Mouse (Mus musculus) stomach, embryonic 15.5 days (tissue): ENCODE data around the gene Als2cr12. TPM values are rescaled to one million over a fixed set of nuclear protein-coding genes. Genes with fewer than 3 reads are reported as not detected.
"Not testable (repeated sequence)": the region's sequence is repeated elsewhere in the genome, so short reads cannot be mapped to it uniquely, and the experiment has no call there.

Experiments
- ATAC-seq: fragments of 200-750 bp; cut with Nextera tagmentation; 2 replicates; pipeline ENCODE4 v1.8.0; 2017; ENCODE audit warnings: low read depth, moderate number of reproducible peaks, moderate TSS enrichment; ENCODE audit not compliant: insufficient read depth, low FRiP score
- H3K27ac ChIP-seq: fragments of 300-500 bp; sonication (generic); 2 replicates; pipeline ENCODE4 v1.5.1; 2015; ENCODE audit warnings: mild to moderate bottlenecking, inconsistent platforms
- H3K27me3 ChIP-seq: fragments of 300-500 bp; sonication (generic); replicated peaks from 2 replicates; pipeline ENCODE4 v1.6.1; 2015; ENCODE audit warnings: inconsistent platforms
- H3K36me3 ChIP-seq: fragments of 300-500 bp; sonication (generic); 2 replicates; pipeline ENCODE4 v1.6.1; 2015; ENCODE audit warnings: inconsistent platforms
- H3K4me1 ChIP-seq: fragments of 300-500 bp; sonication (generic); 2 replicates; pipeline ENCODE4 v1.6.1; 2015; ENCODE audit warnings: inconsistent platforms
- H3K4me2 ChIP-seq: fragments of 300-500 bp; sonication (generic); 2 replicates; pipeline ENCODE4 v1.6.1; 2015; ENCODE audit warnings: mild to moderate bottlenecking, inconsistent platforms
- H3K4me3 ChIP-seq: fragments of 300-500 bp; sonication (generic); replicated peaks from 2 replicates; pipeline ENCODE4 v1.5.1; 2015; ENCODE audit warnings: inconsistent platforms
- H3K9ac ChIP-seq: fragments of 300-500 bp; sonication (generic); 2 replicates; pipeline ENCODE4 v1.6.1; 2015; ENCODE audit warnings: inconsistent platforms
- H3K9me3 ChIP-seq: fragments of 300-500 bp; sonication (generic); 2 replicates; pipeline ENCODE4 v1.6.1; 2016; ENCODE audit warnings: inconsistent platforms
- WGBS: fragments of 180-500 bp; shearing (Covaris S2); methylation state at CpG from one replicate; pipeline ENCODE4 v1.1.7; 2015; 5-methylcytosine and 5-hydroxymethylcytosine counted together
- polyA plus RNA-seq: library from polyadenylated mRNA; unstranded; fragments of >200 nt; fragmentation: Nextera tagmentation; extraction: Ambion mirVana; gene quantifications from 2 replicates; pipeline ENCODE4 v1.2.1, GENCODE M21; 2015

Gene Als2cr12
- polyA plus RNA-seq, 1 experiment from 2014 or later = 0.18 TPM

- H3K36me3 ChIP-seq, H3K27ac ChIP-seq, ATAC-seq: not testable (repeated sequence)
Observed at GRCm38 (mm10) chr1:58700580-58701162, 4.9 kb upstream of the Als2cr12 start.

GRCm38 (mm10) chr1:58699988-58700387 is 4.2 kb upstream of the Als2cr12 start:
- H3K27ac ChIP-seq = no peak overlapping the region
- no peaks in the 10 kb centered on the region for H3K4me1 ChIP-seq
- 55% methylated on average over 3 of the region's 3 CpGs for WGBS
- H3K27me3 ChIP-seq = no peaks in the 10 kb centered on the region
- H3K4me2 ChIP-seq = no peak overlapping the region
- H3K9ac ChIP-seq = no peak overlapping the region
- no peak overlapping the region for H3K4me3 ChIP-seq
- no peaks in the 10 kb centered on the region for H3K9me3 ChIP-seq
- H3K36me3 ChIP-seq = no peaks in the 10 kb centered on the region
- ATAC-seq = no peak

More at GRCm38 (mm10) chr1:58700580-58701162, 4.9 kb upstream of the Als2cr12 start:
- H3K4me3 ChIP-seq, H3K4me1 ChIP-seq, H3K9me3 ChIP-seq, H3K4me2 ChIP-seq, H3K27me3 ChIP-seq, H3K9ac ChIP-seq: not testable (repeated sequence)
- 77% methylated on average over 5 of the region's 5 CpGs for WGBS

- no peaks in the 10 kb centered on the region for H3K9me3 ChIP-seq
- H3K9ac ChIP-seq = no peak overlapping the region
- H3K4me3 ChIP-seq = no peak overlapping the region
- ATAC-seq = no peak
- H3K4me2 ChIP-seq = no peak overlapping the region
- WGBS = 82% methylated on average over 4 of the region's 4 CpGs
- no peaks in the 10 kb centered on the region for H3K36me3 ChIP-seq
- no peaks in the 10 kb centered on the region for H3K27me3 ChIP-seq
- no peak overlapping the region for H3K27ac ChIP-seq
- H3K4me1 ChIP-seq = no peaks in the 10 kb centered on the region
Observed at GRCm38 (mm10) chr1:58698781-58699180, 3.0 kb upstream of the Als2cr12 start.

GRCm38 (mm10) chr1:58697607-58698006 is 1.8 kb upstream of the Als2cr12 start:
- not testable (repeated sequence) for H3K4me1 ChIP-seq, ATAC-seq, H3K4me2 ChIP-seq, H3K4me3 ChIP-seq, H3K27me3 ChIP-seq, H3K36me3 ChIP-seq, H3K9me3 ChIP-seq, H3K9ac ChIP-seq, H3K27ac ChIP-seq
- 60% methylated on average over 1 of the region's 1 CpGs for WGBS

GRCm38 (mm10) chr1:58693696-58694095 is 2.1 kb downstream of the Als2cr12 start:
- Histone ChIP-seq H3K36me3 (no peaks in the 10 kb centered on the region), H3K4me3 (no peak overlapping the region), H3K27me3 (no peaks in the 10 kb centered on the region), H3K4me2 (no peak overlapping the region), H3K9ac (no peak overlapping the region), H3K9me3 (no peaks in the 10 kb centered on the region), H3K27ac (no peak overlapping the region), H3K4me1 (no peaks in the 10 kb centered on the region)
- no peak for ATAC-seq
- 70% methylated on average over 1 of the region's 1 CpGs for WGBS

GRCm38 (mm10) chr1:58691718-58692117 is 4.1 kb downstream of the Als2cr12 start:
- not testable (repeated sequence) for H3K4me1 ChIP-seq, H3K36me3 ChIP-seq, H3K27ac ChIP-seq, ATAC-seq, H3K9me3 ChIP-seq, H3K4me2 ChIP-seq, H3K4me3 ChIP-seq, H3K9ac ChIP-seq, H3K27me3 ChIP-seq
- 40% methylated on average over 1 of the region's 1 CpGs for WGBS

GRCm38 (mm10) chr1:58690834-58691488 is 4.8 kb downstream of the Als2cr12 start:
- not testable (repeated sequence) for H3K4me2 ChIP-seq, H3K4me1 ChIP-seq, H3K9ac ChIP-seq, H3K27me3 ChIP-seq, H3K9me3 ChIP-seq, ATAC-seq, H3K4me3 ChIP-seq, H3K36me3 ChIP-seq, H3K27ac ChIP-seq
- 73% methylated on average over 2 of the region's 3 CpGs for WGBS

GRCm38 (mm10) chr1:58690006-58690744 is 5.6 kb downstream of the Als2cr12 start:
- H3K4me3 ChIP-seq = no peak overlapping the region
- no peak overlapping the region for H3K4me2 ChIP-seq
- ATAC-seq = no peak
- 56% methylated on average over 6 of the region's 6 CpGs for WGBS
- H3K27me3 ChIP-seq = no peaks in the 10 kb centered on the region
- no peaks in the 10 kb centered on the region for H3K36me3 ChIP-seq
- H3K4me1 ChIP-seq = no peaks in the 10 kb centered on the region
- no peak overlapping the region for H3K9ac ChIP-seq
- no peaks in the 10 kb centered on the region for H3K9me3 ChIP-seq
- H3K27ac ChIP-seq = no peak overlapping the region

- Histone ChIP-seq H3K27ac (no peak overlapping the region), H3K9me3 (no peaks in the 10 kb centered on the region), H3K4me1 (no peaks in the 10 kb centered on the region), H3K36me3 (no peaks in the 10 kb centered on the region), H3K4me3 (no peak overlapping the region), H3K27me3 (no peaks in the 10 kb centered on the region), H3K4me2 (no peak overlapping the region), H3K9ac (no peak overlapping the region)
- WGBS = 90% methylated on average over 1 of the region's 1 CpGs
- ATAC-seq = no peak
Observed at GRCm38 (mm10) chr1:58689426-58689825, 6.4 kb downstream of the Als2cr12 start.

- not testable (repeated sequence) for H3K4me1 ChIP-seq, H3K4me3 ChIP-seq, H3K27ac ChIP-seq, H3K9ac ChIP-seq, H3K9me3 ChIP-seq, H3K27me3 ChIP-seq, ATAC-seq, H3K36me3 ChIP-seq, H3K4me2 ChIP-seq
- WGBS = 58% methylated on average over 5 of the region's 5 CpGs
Observed at GRCm38 (mm10) chr1:58678412-58678811, 17.4 kb downstream of the Als2cr12 start.

- no peaks in the 10 kb centered on the region for H3K36me3 ChIP-seq
- no peak overlapping the region for H3K4me3 ChIP-seq
- H3K4me2 ChIP-seq = no peak overlapping the region
- H3K4me1 ChIP-seq = no peaks in the 10 kb centered on the region
- H3K27ac ChIP-seq = no peak overlapping the region
- no peak for ATAC-seq
- 83% methylated on average over 1 of the region's 1 CpGs for WGBS
- H3K27me3 ChIP-seq = no peaks in the 10 kb centered on the region
- no peak overlapping the region for H3K9ac ChIP-seq
- no peaks in the 10 kb centered on the region for H3K9me3 ChIP-seq
Observed at GRCm38 (mm10) chr1:58677575-58677974, 18.2 kb downstream of the Als2cr12 start.

GRCm38 (mm10) chr1:58675011-58675410 is 20.8 kb downstream of the Als2cr12 start:
- Histone ChIP-seq H3K4me3 (no peak overlapping the region), H3K9ac (no peak overlapping the region), H3K4me1 (no peaks in the 10 kb centered on the region), H3K36me3 (no peaks in the 10 kb centered on the region), H3K9me3 (no peaks in the 10 kb centered on the region), H3K4me2 (no peak overlapping the region), H3K27ac (no peak overlapping the region), H3K27me3 (no peaks in the 10 kb centered on the region)
- ATAC-seq = no peak
- 82% methylated on average over 3 of the region's 3 CpGs for WGBS
